Comparison of ENCODE assay signal across 16 mouse cellular contexts in genomic region chr1:190653081-190653480, GRCm38 (mm10).
"Had no signal": no experiment of that assay in that cellular context is flagged by ENCODE, and none has a peak within 500 bp of the region (broad histone marks: within the 10 kb centered on the region; RNA-seq: fewer than 3 reads in every experiment).

No protein-coding gene starts in this region.

- H3K36me3 ChIP-seq: lung, embryonic 15.5 days; midbrain, embryonic 13.5 days; midbrain, embryonic 15.5 days; neural tube, embryonic 12.5 days; stomach, embryonic 15.5 days had no signal

- H3K27ac ChIP-seq: lung, embryonic 15.5 days; macrophage; midbrain, embryonic 13.5 days; neural tube, embryonic 12.5 days; stomach, embryonic 15.5 days; stomach, postnatal 0 days had no signal

- H3K4me3 ChIP-seq: lung, embryonic 15.5 days; midbrain, embryonic 13.5 days; midbrain, embryonic 15.5 days; neural tube, embryonic 12.5 days; stomach, embryonic 15.5 days had no signal

- DNase-seq: lung, adult 2 months; lung, postnatal 14 days; lung, postnatal 36 days; right cerebral cortex, postnatal 14 days; thymus, adult 2 months; thymus, postnatal 25 days had no signal

- H3K9ac ChIP-seq: lung, embryonic 15.5 days; midbrain, embryonic 13.5 days; midbrain, embryonic 15.5 days; neural tube, embryonic 12.5 days; stomach, embryonic 15.5 days had no signal

- ATAC-seq: lung, postnatal 0 days; midbrain, embryonic 15.5 days had no signal

- H3K9me3 ChIP-seq: lung, embryonic 15.5 days; midbrain, embryonic 13.5 days; midbrain, embryonic 15.5 days; neural tube, embryonic 12.5 days; stomach, embryonic 15.5 days had no signal

- H3K4me1 ChIP-seq: lung, embryonic 15.5 days; megakaryocyte, embryonic 14.5 days; stomach, embryonic 15.5 days had no signal

- H3K4me2 ChIP-seq: lung, embryonic 15.5 days; midbrain, embryonic 11.5 days; midbrain, embryonic 13.5 days; midbrain, embryonic 15.5 days; neural tube, embryonic 12.5 days; stomach, embryonic 15.5 days had no signal

- H3K27me3 ChIP-seq: lung, embryonic 15.5 days; megakaryocyte, embryonic 14.5 days; midbrain, embryonic 15.5 days; neural tube, embryonic 12.5 days; stomach, embryonic 15.5 days had no signal
